ENCODE assay signal across 7 mouse cellular contexts in the genomic region with DNA sequence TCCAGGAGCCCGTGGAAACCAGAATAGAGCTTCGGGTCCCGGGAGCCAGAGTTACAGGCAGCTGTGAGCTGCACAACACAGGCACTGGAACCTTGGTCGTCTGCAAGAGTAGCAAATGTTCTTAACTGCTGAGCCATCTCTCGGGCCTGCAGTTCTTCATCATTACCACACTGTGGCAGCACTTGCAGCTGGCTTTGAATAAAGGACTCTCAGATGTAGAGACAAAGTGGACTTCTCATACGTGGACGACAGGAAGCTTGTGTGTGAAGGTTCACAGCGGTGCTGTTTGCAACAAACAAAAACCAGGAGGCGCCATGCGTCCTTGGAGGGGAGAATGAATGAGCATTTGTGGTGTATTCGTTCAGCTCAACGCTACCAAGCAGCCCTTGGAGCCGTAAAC. TPM values are rescaled to one million over a fixed set of nuclear protein-coding genes. Genes with fewer than 3 reads are reported as not detected.
A peak's percentile ranks its signal among the peaks of the same experiment; 100 is the strongest.
DNase-seq lines count a peak whose midpoint lies in the region; ATAC-seq and TF ChIP-seq lines count a peak whose summit lies in the region.

No protein-coding gene starts in this region.

- H3K27me3 ChIP-seq in neural tube, embryonic 15.5 days (replicated peaks) = peaks cover 27% of the 10 kb centered on the region
- H3K27me3 ChIP-seq in limb, embryonic 14.5 days (ENCODE audit: control insufficient read depth, insufficient read depth, low read length) = peaks cover 11% of the 10 kb centered on the region; the same call in 1 of the 2 replicates

- H3K4me3 ChIP-seq in neural tube, embryonic 15.5 days (replicated peaks) = no peak overlapping the region
- H3K4me3 ChIP-seq in limb, embryonic 14.5 days (replicated peaks; ENCODE audit: low read length) = no peak overlapping the region

- no peak overlapping the region for H3K9ac ChIP-seq in neural tube, embryonic 15.5 days (replicated peaks)
- H3K9ac ChIP-seq in limb, embryonic 14.5 days (ENCODE audit: low read depth, low read length, severe bottlenecking) = no peak overlapping the region

- no peak for TF ChIP-seq POLR2A in limb, embryonic 14.5 days (IDR thresholded peaks at IDR 0.05; ENCODE audit: borderline replicate concordance, extremely low read depth, insufficient read depth, insufficient read length)

- DNase-seq in neural tube, embryonic 10.5 days (ENCODE audit: extremely low spot score, low spot score) = peak; percentile 57
- peak; percentile 51 for DNase-seq in T-cell, adult 2 months (ENCODE audit: low spot score)
- DNase-seq in cerebellum, postnatal 14 days = peak; percentile 73 to 81
- DNase-seq in hindlimb bud, embryonic 11.5 days (ENCODE audit: extremely low spot score, low read depth, low spot score) = peak; percentile 46
- peak; percentile 30 for DNase-seq in limb, embryonic 14.5 days (ENCODE audit: low spot score)
- DNase-seq in right cerebral cortex, adult 18-20 months = peak; percentile 32

- no peak for ATAC-seq in neural tube, embryonic 15.5 days (ENCODE audit: low FRiP score)
- ATAC-seq in limb, embryonic 14.5 days (ENCODE audit: low FRiP score, low read depth) = no peak

- no peaks in the 10 kb centered on the region for H3K36me3 ChIP-seq in neural tube, embryonic 15.5 days
- H3K36me3 ChIP-seq in limb, embryonic 14.5 days (ENCODE audit: control insufficient read depth, insufficient read depth, low read length) = no peaks in the 10 kb centered on the region

- no peaks in the 10 kb centered on the region for H3K9me3 ChIP-seq in neural tube, embryonic 15.5 days (replicated peaks)
- H3K9me3 ChIP-seq in limb, embryonic 14.5 days (ENCODE audit: control insufficient read depth, low read length) = no peaks in the 10 kb centered on the region

- no peak overlapping the region for H3K4me2 ChIP-seq in neural tube, embryonic 15.5 days
- no peak overlapping the region for H3K4me2 ChIP-seq in limb, embryonic 14.5 days (replicated peaks; ENCODE audit: low read depth, low read length, severe bottlenecking)

- WGBS in neural tube, embryonic 15.5 days = 39% methylated on average over 13 of the region's 13 CpGs
- WGBS in limb, embryonic 14.5 days = 36% methylated on average over 13 of the region's 13 CpGs

- H3K4me1 ChIP-seq in neural tube, embryonic 15.5 days = peaks cover 17% of the 10 kb centered on the region
- H3K4me1 ChIP-seq in limb, embryonic 14.5 days (ENCODE audit: control insufficient read depth, insufficient read depth, low read length) = no peaks in the 10 kb centered on the region

- no peak overlapping the region for H3K27ac ChIP-seq in neural tube, embryonic 15.5 days (replicated peaks)
- no peak overlapping the region for H3K27ac ChIP-seq in limb, embryonic 14.5 days (replicated peaks; ENCODE audit: low read depth, low read length)

RNA-seq across cellular contexts. Expression of gene Rab37, which starts 10.3 kb away (rescaled TPM):
- 0.93 and 4.3 TPM in 2 replicates for polyA plus RNA-seq in neural tube, embryonic 15.5 days (2015; fragmentation: Nextera tagmentation; extraction: Ambion mirVana)
- 1.5 and 1.7 TPM in 2 replicates for polyA plus RNA-seq in limb, embryonic 14.5 days (2012; rRNA removed)
- polyA plus RNA-seq in limb, embryonic 14.5 days (2014; fragmentation: Nextera tagmentation; extraction: Ambion mirVana) = 1.5 and 1.8 TPM in 2 replicates

RNA-seq across cellular contexts. Expression of gene Cd300e, which starts 18.9 kb away (rescaled TPM):
- polyA plus RNA-seq in neural tube, embryonic 15.5 days (2015; fragmentation: Nextera tagmentation; extraction: Ambion mirVana) = 0.06 TPM in 1 of 2 replicates, not detected in the other
- polyA plus RNA-seq in limb, embryonic 14.5 days (2012; rRNA removed) = 0.10 and 0.15 TPM in 2 replicates
- polyA plus RNA-seq in limb, embryonic 14.5 days (2014; fragmentation: Nextera tagmentation; extraction: Ambion mirVana) = 0.08 and 0.10 TPM in 2 replicates

RNA-seq across cellular contexts. Expression of gene Cd300ld3, which starts 32.7 kb away (rescaled TPM):
- not detected in 2 replicates for polyA plus RNA-seq in neural tube, embryonic 15.5 days (2015; fragmentation: Nextera tagmentation; extraction: Ambion mirVana)
- 0.37 and 0.65 TPM in 2 replicates for polyA plus RNA-seq in limb, embryonic 14.5 days (2012; rRNA removed)
- not detected in 2 replicates for polyA plus RNA-seq in limb, embryonic 14.5 days (2014; fragmentation: Nextera tagmentation; extraction: Ambion mirVana)

RNA-seq across cellular contexts. Expression of gene Cd300ld5, which starts 43.3 kb away (rescaled TPM):
- polyA plus RNA-seq in neural tube, embryonic 15.5 days (2015; fragmentation: Nextera tagmentation; extraction: Ambion mirVana) = not detected in 2 replicates
- polyA plus RNA-seq in limb, embryonic 14.5 days (2012; rRNA removed) = 0.24 and 0.48 TPM in 2 replicates
- not detected in 2 replicates for polyA plus RNA-seq in limb, embryonic 14.5 days (2014; fragmentation: Nextera tagmentation; extraction: Ambion mirVana)

RNA-seq across cellular contexts. Expression of gene Cd300lf, which starts 52.9 kb away (rescaled TPM):
- polyA plus RNA-seq in neural tube, embryonic 15.5 days (2015; fragmentation: Nextera tagmentation; extraction: Ambion mirVana) = 0.20 and 0.27 TPM in 2 replicates
- polyA plus RNA-seq in limb, embryonic 14.5 days (2012; rRNA removed) = 0.35 and 0.65 TPM in 2 replicates
- 0.14 and 0.29 TPM in 2 replicates for polyA plus RNA-seq in limb, embryonic 14.5 days (2014; fragmentation: Nextera tagmentation; extraction: Ambion mirVana)
